Mouse (Mus musculus) hindbrain, embryonic 14.5 days (tissue): Measurements from ENCODE around the gene Zfp207. TPM values are rescaled to one million over a fixed set of nuclear protein-coding genes. Genes with fewer than 3 reads are reported as not detected.

Experiments used
- ATAC-seq: fragments of 200-750 bp; cut with Nextera tagmentation; 2 replicates; pipeline ENCODE4 v1.8.0; 2017; ENCODE audit warnings: moderate number of reproducible peaks, mild to moderate bottlenecking, moderate TSS enrichment, moderate library complexity; ENCODE audit not compliant: low FRiP score
- DNase-seq: peaks from one replicate; pipeline ENCODE4 v3.0.0-alpha.2; 2015; ENCODE audit warnings: low spot score
- H3K27ac ChIP-seq: fragments of 300-500 bp; sonication (generic); 2 replicates; pipeline ENCODE4 v1.5.1; 2014; ENCODE audit warnings: mild to moderate bottlenecking, moderate library complexity
- H3K27me3 ChIP-seq: fragments of 300-500 bp; sonication (generic); 2 replicates; pipeline ENCODE4 v1.6.1; 2014; ENCODE audit warnings: mild to moderate bottlenecking, low read length, mixed read lengths; ENCODE audit not compliant: control insufficient read depth, insufficient read depth
- H3K36me3 ChIP-seq: fragments of 300-500 bp; sonication (generic); replicated peaks from 2 replicates; pipeline ENCODE4 v1.6.1; 2014; ENCODE audit not compliant: control insufficient read depth, insufficient read depth
- H3K4me1 ChIP-seq: fragments of 300-500 bp; sonication (generic); replicated peaks from 2 replicates; pipeline ENCODE4 v1.6.1; 2014; ENCODE audit warnings: antibody characterized with exemption, low read length, mixed read lengths; ENCODE audit not compliant: control insufficient read depth, insufficient read depth
- H3K4me2 ChIP-seq: fragments of 300-500 bp; sonication (generic); replicated peaks from 2 replicates; pipeline ENCODE4 v1.6.1; 2014; ENCODE audit warnings: mild to moderate bottlenecking, moderate library complexity
- H3K4me3 ChIP-seq: fragments of 300-500 bp; sonication (generic); replicated peaks from 2 replicates; pipeline ENCODE4 v1.5.1; 2014; ENCODE audit warnings: mild to moderate bottlenecking, low read length
- H3K9ac ChIP-seq: fragments of 300-500 bp; sonication (generic); 2 replicates; pipeline ENCODE4 v1.6.1; 2014
- H3K9me3 ChIP-seq: fragments of 300-500 bp; sonication (generic); 2 replicates; pipeline ENCODE4 v1.6.1; 2016; ENCODE audit warnings: low read length; ENCODE audit not compliant: control insufficient read depth
- WGBS: fragments of 180-500 bp; shearing (Covaris S2); extraction: QIAGEN DNeasy Blood & Tissue Kit; methylation state at CpG from one replicate; pipeline ENCODE4 v1.1.7; 2014; 5-methylcytosine and 5-hydroxymethylcytosine counted together
- polyA plus RNA-seq: library from polyadenylated mRNA; unstranded; fragments of >200 nt; fragmentation: Nextera tagmentation; extraction: Ambion mirVana; gene quantifications from 2 replicates; pipeline ENCODE4 v1.2.1, GENCODE M21; 2014

The Zfp207 gene
- polyA plus RNA-seq: 190 and 213 TPM in 2 replicates

GRCm38 (mm10) chr11:80383019-80383625, at the start of gene Zfp207:
Gene Zfp207 (plus strand): TSS chr11:80383279.
- peak; percentile 95 for DNase-seq

GRCm38 (mm10) chr11:80335609-80336350, 47.3 kb upstream of the Zfp207 start:
- peak; percentile 88 for ATAC-seq
- Histone ChIP-seq H3K4me1 (peaks cover 17% of the 10 kb centered on the region), H3K36me3 (no peaks in the 10 kb centered on the region), H3K27ac (peak overlapping the region; percentile 35), H3K4me2 (no peak overlapping the region), H3K9me3 (no peaks in the 10 kb centered on the region), H3K9ac (peak overlapping the region; percentile 1; the same call in 1 of the 2 replicates), H3K27me3 (no peaks in the 10 kb centered on the region), H3K4me3 (no peak overlapping the region)
- peak; percentile 65 for DNase-seq
- WGBS: 0% methylated on average over 7 of the region's 7 CpGs

More at GRCm38 (mm10) chr11:80383019-80383625, at the start of gene Zfp207:
- Histone ChIP-seq H3K36me3 (peaks cover 22% of the 10 kb centered on the region), H3K4me1 (peaks cover 33% of the 10 kb centered on the region), H3K4me3 (peak within 1 kb of the TSS; percentile 74), H3K9ac (peak within 1 kb of the TSS; percentile 92), H3K9me3 (no peaks in the 10 kb centered on the region), H3K27ac (peak within 1 kb of the TSS; percentile 90), H3K27me3 (no peaks in the 10 kb centered on the region), H3K4me2 (peak within 1 kb of the TSS; percentile 84)
- peak; percentile 95 for ATAC-seq
- under 1% methylated on average over 33 of the region's 33 CpGs for WGBS

GRCm38 (mm10) chr11:80336351-80336730, 46.7 kb upstream of the Zfp207 start:
- Histone ChIP-seq H3K9ac (no peak overlapping the region), H3K9me3 (no peaks in the 10 kb centered on the region)
- ATAC-seq: no peak

GRCm38 (mm10) chr11:80342482-80342881, 40.6 kb upstream of the Zfp207 start:
- Histone ChIP-seq H3K9me3 (no peaks in the 10 kb centered on the region), H3K4me3 (no peak overlapping the region), H3K9ac (no peak overlapping the region), H3K4me1 (0 out of 2 replicates have a peak, but pooled peaks cover 5% of the 10 kb centered on the region), H3K4me2 (no peak overlapping the region), H3K27ac (peak overlapping the region; percentile 49; the same call in 1 of the 2 replicates), H3K27me3 (no peaks in the 10 kb centered on the region), H3K36me3 (no peaks in the 10 kb centered on the region)
- 3% methylated on average over 2 of the region's 2 CpGs for WGBS
- ATAC-seq (no peak), DNase-seq (no peak)

More at GRCm38 (mm10) chr11:80336351-80336730, 46.7 kb upstream of the Zfp207 start:
- no peaks in the 10 kb centered on the region for H3K36me3 ChIP-seq
- H3K27me3 ChIP-seq: no peaks in the 10 kb centered on the region
- peak overlapping the region; percentile 35; the same call in 1 of the 2 replicates for H3K27ac ChIP-seq
- no peak overlapping the region for H3K4me3 ChIP-seq
- H3K4me2 ChIP-seq: no peak overlapping the region
- no peak for DNase-seq
- WGBS: 16% methylated on average over 6 of the region's 6 CpGs
- H3K4me1 ChIP-seq: peaks cover 17% of the 10 kb centered on the region

- Histone ChIP-seq H3K36me3 (no peaks in the 10 kb centered on the region; the same call in 1 of the 2 replicates), H3K9ac (no peak overlapping the region), H3K9me3 (no peaks in the 10 kb centered on the region), H3K4me3 (no peak overlapping the region), H3K27me3 (no peaks in the 10 kb centered on the region), H3K4me1 (no peaks in the 10 kb centered on the region), H3K27ac (no peak overlapping the region), H3K4me2 (no peak overlapping the region)
- 0 out of 2 replicates have a peak, but pooled peaks have one; percentile 21 for ATAC-seq
- WGBS: 79% methylated on average over 5 of the region's 5 CpGs
- peak; percentile 95 for DNase-seq
Measured at GRCm38 (mm10) chr11:80351832-80352430, 31.1 kb upstream of the Zfp207 start.

- peaks cover 4% of the 10 kb centered on the region; the same call in 1 of the 2 replicates for H3K36me3 ChIP-seq
- H3K4me3 ChIP-seq: no peak overlapping the region
- H3K9me3 ChIP-seq: no peaks in the 10 kb centered on the region
- no peak overlapping the region for H3K4me2 ChIP-seq
- H3K27me3 ChIP-seq: no peaks in the 10 kb centered on the region
- WGBS: 41% methylated on average over 4 of the region's 4 CpGs
- ATAC-seq: no peak
- no peak for DNase-seq
- no peak overlapping the region for H3K27ac ChIP-seq
- no peaks in the 10 kb centered on the region for H3K4me1 ChIP-seq
- H3K9ac ChIP-seq: no peak overlapping the region
Measured at GRCm38 (mm10) chr11:80354832-80355231, 28.2 kb upstream of the Zfp207 start.

- no peak overlapping the region for H3K4me3 ChIP-seq
- H3K36me3 ChIP-seq: peaks cover 80% of the 10 kb centered on the region
- H3K4me2 ChIP-seq: no peak overlapping the region
- no peaks in the 10 kb centered on the region for H3K27me3 ChIP-seq
- no peaks in the 10 kb centered on the region for H3K4me1 ChIP-seq
- DNase-seq (peak; percentile 55), ATAC-seq (no peak)
- 92% methylated on average over 1 of the region's 1 CpGs for WGBS
- no peaks in the 10 kb centered on the region for H3K9me3 ChIP-seq
- no peak overlapping the region for H3K27ac ChIP-seq
- no peak overlapping the region for H3K9ac ChIP-seq
Measured at GRCm38 (mm10) chr11:80368949-80369348, 14.1 kb upstream of the Zfp207 start.

GRCm38 (mm10) chr11:80376651-80377050, 6.4 kb upstream of the Zfp207 start:
- peaks cover 10% of the 10 kb centered on the region for H3K4me1 ChIP-seq
- H3K27ac ChIP-seq: no peak overlapping the region
- H3K4me2 ChIP-seq: peak overlapping the region; percentile 66; the same call in 1 of the 2 replicates
- peaks cover 34% of the 10 kb centered on the region for H3K36me3 ChIP-seq
- peak overlapping the region; percentile 96; the same call in 1 of the 2 replicates for H3K9ac ChIP-seq
- 64% methylated on average over 4 of the region's 4 CpGs for WGBS
- no peak for ATAC-seq
- H3K27me3 ChIP-seq: no peaks in the 10 kb centered on the region
- no peak for DNase-seq
- H3K4me3 ChIP-seq: no peak overlapping the region
- H3K9me3 ChIP-seq: no peaks in the 10 kb centered on the region
